Mouse (Mus musculus) heart, embryonic 12.5 days (tissue): Measurements from ENCODE around the gene 1700001K19Rik. TPM values are rescaled to one million over a fixed set of nuclear protein-coding genes. Genes with fewer than 3 reads are reported as not detected.
"Not testable (repeated sequence)": the region's sequence is repeated elsewhere in the genome, so short reads cannot be mapped to it uniquely, and the experiment has no call there.

Experiments
- ATAC-seq: fragments of 200-750 bp; cut with Nextera tagmentation; 2 replicates; pipeline ENCODE4 v1.8.0; 2017; ENCODE audit warnings: moderate TSS enrichment, moderate library complexity; ENCODE audit not compliant: insufficient number of reproducible peaks, low FRiP score
- H3K27ac ChIP-seq: fragments of 300-500 bp; sonication (generic); 2 replicates; pipeline ENCODE4 v1.5.1; 2016; ENCODE audit warnings: mild to moderate bottlenecking, moderate library complexity; ENCODE audit not compliant: poor library complexity, severe bottlenecking
- H3K27me3 ChIP-seq: fragments of 300-500 bp; sonication (generic); replicated peaks from 2 replicates; pipeline ENCODE4 v1.6.1; 2016; ENCODE audit warnings: mild to moderate bottlenecking, moderate library complexity
- H3K36me3 ChIP-seq: fragments of 300-500 bp; sonication (generic); 2 replicates; pipeline ENCODE4 v1.6.1; 2016; ENCODE audit warnings: mild to moderate bottlenecking, moderate library complexity
- H3K4me1 ChIP-seq: fragments of 300-500 bp; sonication (generic); replicated peaks from 2 replicates; pipeline ENCODE4 v1.6.1; 2016; ENCODE audit warnings: mild to moderate bottlenecking
- H3K4me2 ChIP-seq: fragments of 300-500 bp; sonication (generic); 2 replicates; pipeline ENCODE4 v1.6.1; 2016; ENCODE audit warnings: mild to moderate bottlenecking, moderate library complexity
- H3K4me3 ChIP-seq: fragments of 300-500 bp; sonication (generic); 2 replicates; pipeline ENCODE4 v1.5.1; 2016; ENCODE audit warnings: mild to moderate bottlenecking
- H3K9ac ChIP-seq: fragments of 300-500 bp; sonication (generic); 2 replicates; pipeline ENCODE4 v1.6.1; 2016; ENCODE audit warnings: mild to moderate bottlenecking, moderate library complexity
- H3K9me3 ChIP-seq: fragments of 300-500 bp; sonication (generic); replicated peaks from 2 replicates; pipeline ENCODE4 v1.6.1; 2016; ENCODE audit warnings: mild to moderate bottlenecking, moderate library complexity
- WGBS: fragments of 180-500 bp; shearing (Covaris S2); methylation state at CpG from one replicate; pipeline ENCODE4 v1.1.7; 2016; 5-methylcytosine and 5-hydroxymethylcytosine counted together
- polyA plus RNA-seq: library from polyadenylated mRNA; unstranded; fragments of >200 nt; fragmentation: Nextera tagmentation; extraction: Ambion mirVana; gene quantifications from 2 replicates; pipeline ENCODE4 v1.2.1, GENCODE M21; 2016

The 1700001K19Rik gene
- polyA plus RNA-seq, 1 experiment from 2014 or later: not detected

DNA sequence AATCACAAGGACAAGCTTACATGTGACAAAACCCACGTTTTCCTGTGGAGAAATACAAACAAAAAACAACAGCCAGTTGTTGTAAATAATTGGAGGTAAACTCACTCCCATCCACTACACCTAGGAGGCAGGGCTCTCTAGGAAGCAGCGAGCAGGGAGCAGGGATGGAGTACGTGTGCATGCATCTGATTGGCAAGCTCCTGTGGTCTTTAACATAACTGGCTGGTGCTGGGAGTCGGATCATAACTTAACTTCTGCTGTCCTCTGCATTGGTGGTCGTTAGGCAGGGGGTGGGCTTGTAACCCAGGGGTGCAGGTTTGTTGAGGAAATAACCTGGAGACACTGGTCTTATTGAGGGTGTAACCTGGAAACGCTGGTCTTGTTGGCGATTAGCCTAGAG lies 21.3 kb upstream of the 1700001K19Rik start:
- H3K9me3 ChIP-seq: no peaks in the 10 kb centered on the region
- H3K27ac ChIP-seq: peak overlapping the region; percentile 20; the same call in 1 of the 2 replicates
- no peak overlapping the region for H3K4me3 ChIP-seq
- no peak overlapping the region for H3K9ac ChIP-seq
- no peak for ATAC-seq
- 66% methylated on average over 7 of the region's 7 CpGs for WGBS
- H3K4me1 ChIP-seq: peaks cover 38% of the 10 kb centered on the region
- no peak overlapping the region for H3K4me2 ChIP-seq
- no peaks in the 10 kb centered on the region for H3K27me3 ChIP-seq
- H3K36me3 ChIP-seq: no peaks in the 10 kb centered on the region

DNA sequence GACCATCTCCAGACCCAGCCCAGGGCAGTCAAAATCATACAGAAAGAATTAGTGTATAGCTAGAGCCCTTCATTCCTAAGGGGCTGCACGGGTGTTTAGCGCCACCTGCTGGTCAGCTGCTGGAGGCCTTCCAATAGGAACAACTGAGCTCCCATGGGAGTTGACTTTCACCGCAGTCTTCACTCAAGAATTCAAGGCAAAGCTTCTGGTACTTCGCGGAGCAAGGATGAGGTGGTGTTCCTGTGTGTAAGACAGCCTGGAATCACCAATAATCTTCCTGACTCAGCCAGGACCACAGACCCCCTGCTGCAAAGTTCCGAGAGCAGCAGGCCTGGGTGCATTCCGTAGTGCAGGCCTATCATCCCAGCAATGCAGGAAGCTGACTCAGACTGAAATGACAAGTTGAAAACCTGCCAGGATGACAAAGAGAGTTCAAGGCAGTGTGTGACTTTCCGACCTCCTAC lies 20.6 kb upstream of the 1700001K19Rik start:
- H3K9me3 ChIP-seq: no peaks in the 10 kb centered on the region
- peak overlapping the region; percentile 32; the same call in 1 of the 2 replicates for H3K9ac ChIP-seq
- WGBS: 12% methylated on average over 8 of the region's 8 CpGs
- H3K36me3 ChIP-seq: no peaks in the 10 kb centered on the region
- H3K4me2 ChIP-seq: peak overlapping the region; percentile 53; the same call in 1 of the 2 replicates
- peak overlapping the region; percentile 23 for H3K4me3 ChIP-seq
- peak; percentile 67 for ATAC-seq
- H3K27me3 ChIP-seq: no peaks in the 10 kb centered on the region
- peak overlapping the region; percentile 20; the same call in 1 of the 2 replicates for H3K27ac ChIP-seq
- H3K4me1 ChIP-seq: peaks cover 44% of the 10 kb centered on the region

DNA sequence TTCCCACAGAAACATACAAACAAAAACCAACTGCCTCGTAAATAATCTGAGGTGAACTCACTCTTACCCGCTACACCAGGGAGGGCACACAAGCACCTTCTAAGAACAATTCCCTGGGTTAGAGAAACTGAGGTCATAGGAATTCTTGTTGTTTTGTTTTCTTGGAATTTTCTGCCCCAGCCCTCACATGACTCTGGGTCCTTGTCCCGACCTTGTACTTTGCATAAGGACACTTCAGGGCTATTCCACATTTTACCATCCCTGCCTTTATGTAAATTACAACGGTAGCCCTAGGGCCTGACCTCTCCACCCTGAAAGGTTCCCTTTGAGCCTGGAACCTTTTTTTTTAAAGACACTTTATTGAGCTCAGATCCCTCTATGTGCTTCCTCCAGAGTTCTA lies 20.1 kb upstream of the 1700001K19Rik start, which contains the start of gene Hsp90aa1:
Gene Hsp90aa1 (minus strand): TSS at position 173 of the 400 bp plus-strand sequence.
- Histone ChIP-seq H3K9me3 (no peaks in the 10 kb centered on the region), H3K9ac (peak within 1 kb of the TSS; percentile 32; the same call in 1 of the 2 replicates), H3K27me3 (no peaks in the 10 kb centered on the region), H3K27ac (peak within 1 kb of the TSS; percentile 30), H3K4me1 (peaks cover 49% of the 10 kb centered on the region), H3K4me3 (peak within 1 kb of the TSS; percentile 23), H3K4me2 (peak within 1 kb of the TSS; percentile 53; the same call in 1 of the 2 replicates), H3K36me3 (no peaks in the 10 kb centered on the region)
- WGBS: 48% methylated on average over 4 of the region's 4 CpGs
- ATAC-seq: no peak

GRCm38 (mm10) chr12:110701363-110701762 lies 18.9 kb upstream of the 1700001K19Rik start:
- not testable (repeated sequence) for H3K4me2 ChIP-seq, H3K36me3 ChIP-seq, H3K4me3 ChIP-seq, H3K9me3 ChIP-seq, ATAC-seq, H3K27me3 ChIP-seq
- Histone ChIP-seq H3K9ac (peak overlapping the region; percentile 53; the same call in 1 of the 2 replicates), H3K4me1 (peaks cover 53% of the 10 kb centered on the region), H3K27ac (peak overlapping the region; percentile 30; the same call in 1 of the 2 replicates)
- 12% methylated on average over 1 of the region's 3 CpGs for WGBS

- H3K9ac ChIP-seq: peak overlapping the region; percentile 53; the same call in 1 of the 2 replicates
- H3K9me3 ChIP-seq: no peaks in the 10 kb centered on the region
- H3K27ac ChIP-seq: no peak overlapping the region
- peaks cover 49% of the 10 kb centered on the region for H3K4me1 ChIP-seq
- H3K4me3 ChIP-seq: no peak overlapping the region
- ATAC-seq: no peak
- no peaks in the 10 kb centered on the region for H3K27me3 ChIP-seq
- no peaks in the 10 kb centered on the region for H3K36me3 ChIP-seq
- H3K4me2 ChIP-seq: no peak overlapping the region
- WGBS: 53% methylated on average over 2 of the region's 2 CpGs
These were observed 18.3 kb upstream of the 1700001K19Rik start for GRCm38 (mm10) chr12:110700730-110701129.

DNA sequence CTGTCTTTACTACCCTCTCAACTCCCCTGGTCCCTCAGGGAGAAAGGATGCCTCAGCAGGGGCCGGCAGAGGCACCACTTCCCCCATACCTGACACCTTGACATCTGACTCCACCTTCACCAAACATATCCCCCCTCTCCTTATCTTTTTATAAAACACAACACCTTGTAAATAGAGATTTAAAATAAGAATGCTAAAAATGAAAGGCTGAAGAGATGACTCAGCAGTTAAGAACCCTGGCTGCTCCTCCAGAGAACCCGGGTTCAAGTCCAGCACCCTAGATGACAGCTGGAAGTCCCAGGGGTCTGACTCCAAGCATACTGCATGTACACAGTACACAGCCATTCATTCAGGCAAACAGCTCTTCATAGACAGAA lies 16.7 kb upstream of the 1700001K19Rik start:
- peaks cover 7% of the 10 kb centered on the region for H3K36me3 ChIP-seq
- H3K4me1 ChIP-seq: peaks cover 56% of the 10 kb centered on the region
- ATAC-seq: no peak
- peak overlapping the region; percentile 12; the same call in 1 of the 2 replicates for H3K4me3 ChIP-seq
- 49% methylated on average over 2 of the region's 2 CpGs for WGBS
- no peaks in the 10 kb centered on the region for H3K27me3 ChIP-seq
- no peaks in the 10 kb centered on the region for H3K9me3 ChIP-seq
- H3K27ac ChIP-seq: no peak overlapping the region
- peak overlapping the region; percentile 32; the same call in 1 of the 2 replicates for H3K9ac ChIP-seq
- peak overlapping the region; percentile 47 for H3K4me2 ChIP-seq

GRCm38 (mm10) chr12:110698523-110699170 lies 16.2 kb upstream of the 1700001K19Rik start:
- ATAC-seq: no peak
- H3K27ac ChIP-seq: no peak overlapping the region
- H3K27me3 ChIP-seq: no peaks in the 10 kb centered on the region
- H3K36me3 ChIP-seq: peaks cover 10% of the 10 kb centered on the region
- H3K4me2 ChIP-seq: peak overlapping the region; percentile 47
- H3K4me3 ChIP-seq: peak overlapping the region; percentile 12; the same call in 1 of the 2 replicates
- H3K4me1 ChIP-seq: peaks cover 55% of the 10 kb centered on the region
- no peaks in the 10 kb centered on the region for H3K9me3 ChIP-seq
- 25% methylated on average over 15 of the region's 15 CpGs for WGBS
- H3K9ac ChIP-seq: peak overlapping the region; percentile 32; the same call in 1 of the 2 replicates

GRCm38 (mm10) chr12:110698080-110698479 lies 15.7 kb upstream of the 1700001K19Rik start:
- 81% methylated on average over 1 of the region's 1 CpGs for WGBS
- no peak overlapping the region for H3K9ac ChIP-seq
- peaks cover 14% of the 10 kb centered on the region for H3K36me3 ChIP-seq
- H3K4me1 ChIP-seq: peaks cover 49% of the 10 kb centered on the region
- ATAC-seq: no peak
- no peaks in the 10 kb centered on the region for H3K9me3 ChIP-seq
- H3K27ac ChIP-seq: no peak overlapping the region
- no peak overlapping the region for H3K4me2 ChIP-seq
- H3K27me3 ChIP-seq: no peaks in the 10 kb centered on the region
- H3K4me3 ChIP-seq: no peak overlapping the region

GRCm38 (mm10) chr12:110697457-110697856 lies 15.0 kb upstream of the 1700001K19Rik start:
- no peak overlapping the region for H3K27ac ChIP-seq

DNA sequence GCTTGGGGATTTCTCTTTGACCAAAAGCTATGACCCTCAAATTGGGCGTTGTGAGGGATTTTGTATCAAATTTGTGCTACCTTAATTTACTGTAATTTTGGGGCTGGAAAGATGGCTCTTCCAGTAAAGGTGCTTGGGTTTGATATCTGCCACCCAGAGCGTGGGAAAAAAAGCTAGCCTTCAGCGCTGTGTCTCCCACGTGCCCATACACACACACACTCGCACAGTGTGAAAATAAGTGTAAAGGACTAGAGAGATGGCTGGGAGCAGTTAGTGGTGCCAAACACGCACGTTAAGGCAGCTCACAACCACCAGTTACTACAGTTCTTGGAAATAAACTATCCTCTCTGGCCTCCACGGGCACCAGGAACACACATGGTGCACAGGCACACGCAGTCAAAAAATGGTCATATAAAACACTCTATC lies 14.6 kb upstream of the 1700001K19Rik start:
- Histone ChIP-seq H3K4me1 (peaks cover 48% of the 10 kb centered on the region), H3K9ac (peak overlapping the region; percentile 87), H3K4me2 (peak overlapping the region; percentile 82), H3K9me3 (no peaks in the 10 kb centered on the region), H3K27me3 (no peaks in the 10 kb centered on the region), H3K36me3 (peaks cover 20% of the 10 kb centered on the region), H3K27ac (peak overlapping the region; percentile 87), H3K4me3 (peak overlapping the region; percentile 96)
- WGBS: 51% methylated on average over 9 of the region's 9 CpGs
- no peak for ATAC-seq

More at GRCm38 (mm10) chr12:110697457-110697856, 15.0 kb upstream of the 1700001K19Rik start:
- ATAC-seq: no peak
- Histone ChIP-seq H3K9ac (peak overlapping the region; percentile 7; the same call in 1 of the 2 replicates), H3K4me2 (no peak overlapping the region), H3K36me3 (peaks cover 20% of the 10 kb centered on the region), H3K4me3 (no peak overlapping the region), H3K4me1 (peaks cover 48% of the 10 kb centered on the region), H3K9me3 (no peaks in the 10 kb centered on the region), H3K27me3 (no peaks in the 10 kb centered on the region)
- WGBS: 71% methylated on average over 5 of the region's 5 CpGs

DNA sequence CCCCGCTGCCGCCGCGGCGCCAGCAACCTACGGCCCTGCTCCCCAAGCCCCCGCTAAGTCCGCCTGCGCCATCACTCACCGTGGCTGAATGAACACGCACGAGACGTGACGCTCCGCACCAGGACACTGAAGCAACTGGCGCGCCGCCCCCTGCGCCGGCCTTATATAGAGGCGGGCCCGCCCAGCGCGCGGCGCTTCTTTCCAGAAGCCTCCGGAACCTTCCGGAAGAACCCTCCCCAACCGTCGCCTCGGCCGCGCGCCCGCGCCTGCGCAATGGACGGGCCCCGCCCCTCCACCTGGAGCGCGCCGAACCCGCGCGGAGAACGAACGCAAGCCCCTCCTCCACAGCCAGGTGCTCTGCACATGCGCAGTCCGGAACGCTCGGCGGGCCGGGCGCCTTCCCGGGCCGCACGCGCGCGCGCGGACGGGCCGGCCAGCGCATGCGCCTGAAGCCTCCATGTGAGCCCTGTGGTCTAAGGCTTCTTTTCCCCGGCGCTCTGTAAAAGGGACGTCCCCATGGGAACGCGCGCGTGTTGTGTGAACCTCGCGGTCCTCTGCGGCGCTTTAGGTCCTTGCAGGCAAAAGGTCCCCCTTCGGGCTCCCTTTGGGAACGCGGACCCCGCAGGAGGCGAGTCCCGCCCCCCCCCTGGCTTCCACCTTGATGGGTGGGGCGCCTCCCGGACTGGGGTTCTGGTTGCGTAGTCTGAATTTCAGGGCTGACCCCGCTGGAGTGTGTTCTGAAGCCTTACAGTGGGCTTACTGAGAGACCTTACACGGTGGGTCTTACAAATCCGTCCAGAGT lies 14.0 kb upstream of the 1700001K19Rik start:
- H3K36me3 ChIP-seq: peaks cover 26% of the 10 kb centered on the region
- peak; percentile 96 for ATAC-seq
- H3K9me3 ChIP-seq: no peaks in the 10 kb centered on the region
- peak overlapping the region; percentile 100 for H3K9ac ChIP-seq
- under 1% methylated on average over 89 of the region's 89 CpGs for WGBS
- H3K27ac ChIP-seq: peak overlapping the region; percentile 97
- H3K4me3 ChIP-seq: peak overlapping the region; percentile 96
- peak overlapping the region; percentile 82 for H3K4me2 ChIP-seq
- peaks cover 41% of the 10 kb centered on the region for H3K4me1 ChIP-seq
- no peaks in the 10 kb centered on the region for H3K27me3 ChIP-seq
